Mouse (Mus musculus) T-cell, adult 2 months (primary cell): ENCODE measurements around the gene Csnk2a1.

Experiments used
- DNase-seq: peaks from one replicate; pipeline ENCODE4 v3.0.0; 2022; ENCODE audit warnings: low spot score

The Csnk2a1 gene

DNA sequence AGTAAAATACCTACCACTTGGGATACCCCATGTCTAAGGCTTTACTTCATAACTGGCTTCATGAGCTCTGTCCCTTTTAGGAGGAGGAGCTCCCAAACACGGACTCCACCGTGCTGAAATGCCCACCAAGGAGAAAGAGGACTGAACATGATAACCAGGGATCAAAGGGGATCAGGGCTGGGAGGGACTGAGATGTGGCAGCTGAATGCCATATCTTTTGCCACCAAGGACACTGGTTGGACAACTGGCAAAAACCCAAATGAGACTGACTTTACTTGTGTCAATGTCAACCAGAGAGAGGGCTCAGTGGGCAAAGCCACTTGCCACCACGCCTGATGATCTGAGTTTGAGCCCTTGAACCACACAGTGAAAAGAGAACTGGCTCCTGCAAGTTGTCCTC is 98.2 kb downstream of the Csnk2a1 start:
- no peak for DNase-seq

GRCm38 (mm10) chr2:152326157-152326556 is 99.5 kb downstream of the Csnk2a1 start:
- no peak for DNase-seq

DNA sequence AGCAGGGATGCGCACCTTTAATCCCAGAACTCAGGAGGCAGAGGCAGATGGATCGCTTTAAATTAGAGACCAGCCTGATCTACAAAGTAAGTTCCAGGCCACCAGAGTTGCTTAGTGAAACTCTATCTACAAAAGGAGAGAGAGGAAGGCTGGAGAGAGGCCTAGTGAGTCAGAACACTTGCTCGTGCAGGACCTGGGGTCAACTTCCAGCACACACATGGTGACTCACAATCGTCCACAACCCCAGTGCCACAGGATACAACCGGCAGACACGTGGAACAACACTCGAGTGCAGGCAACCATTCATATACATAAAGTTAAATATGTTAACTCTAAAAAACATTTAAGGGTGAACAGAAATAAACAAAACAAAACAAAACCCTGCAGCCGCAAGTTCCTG is 100.0 kb downstream of the Csnk2a1 start:
- DNase-seq = no peak

DNA sequence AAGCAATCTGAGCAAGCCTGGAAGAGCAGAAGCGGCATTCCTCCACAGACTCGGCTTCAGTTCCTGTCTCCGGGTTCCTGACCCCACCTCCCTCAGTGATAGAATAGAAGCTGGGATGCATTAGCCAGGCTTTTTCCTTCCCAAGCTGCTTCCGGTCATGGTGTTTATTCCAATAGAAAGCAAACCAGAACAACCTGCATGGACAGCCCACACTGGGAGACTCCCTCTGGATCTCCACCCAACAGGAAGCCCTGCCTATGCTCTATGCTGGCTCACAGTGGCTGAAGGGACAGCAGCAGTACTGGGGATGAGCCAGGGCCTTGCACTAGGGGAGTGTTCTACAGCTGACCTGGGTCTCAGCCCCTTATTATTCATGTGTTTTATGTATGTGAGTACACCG is 101.3 kb downstream of the Csnk2a1 start:
- DNase-seq = no peak

DNA sequence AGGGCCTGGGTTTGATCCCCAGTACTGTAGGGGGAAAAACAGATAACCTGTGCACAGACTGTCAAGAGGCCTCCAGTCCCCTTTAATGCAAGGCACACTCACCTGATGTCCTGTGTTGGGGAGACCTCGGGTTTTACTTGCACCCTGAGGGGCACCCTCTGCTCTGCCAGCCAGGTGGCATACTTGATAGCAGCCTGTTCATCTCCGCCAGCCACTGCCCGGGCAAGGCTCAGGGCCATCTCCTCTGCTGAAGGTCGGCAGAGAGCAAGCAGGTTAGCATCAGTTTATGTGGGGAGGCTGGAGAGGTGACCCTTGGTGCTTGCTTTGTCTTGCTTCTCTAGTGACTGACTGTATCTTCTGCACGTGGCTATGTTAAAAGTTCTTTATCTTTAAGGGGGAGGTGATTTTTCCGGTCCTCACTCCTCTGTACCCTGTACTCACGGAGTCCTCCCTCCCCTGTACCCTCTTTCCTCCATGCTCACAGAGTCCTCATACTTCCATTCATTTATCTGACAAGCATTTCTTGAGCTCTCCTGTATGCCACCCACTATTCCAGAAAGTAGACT is 104.3 kb downstream of the Csnk2a1 start:
- DNase-seq = no peak
